Mouse (Mus musculus) stomach, postnatal 0 days (tissue): ENCODE measurements around the gene Uvrag. TPM values are rescaled to one million over a fixed set of nuclear protein-coding genes. Genes with fewer than 3 reads are reported as not detected.

Experiments used
- ATAC-seq: fragments of 200-750 bp; cut with Nextera tagmentation; 2 replicates; pipeline ENCODE4 v1.8.0; 2017; ENCODE audit not compliant: low FRiP score, low TSS enrichment
- DNase-seq: peaks from one replicate; pipeline ENCODE4 v3.0.0-alpha.2; 2016; ENCODE audit warnings: low spot score
- H3K27ac ChIP-seq: fragments of 300-500 bp; sonication (generic); replicated peaks from 2 replicates; pipeline ENCODE4 v1.5.1; 2014; ENCODE audit warnings: mild to moderate bottlenecking, control low read depth
- H3K27me3 ChIP-seq: fragments of 300-500 bp; sonication (generic); 2 replicates; pipeline ENCODE4 v1.6.1; 2014; ENCODE audit warnings: low read length; ENCODE audit not compliant: control insufficient read depth, insufficient read depth
- H3K36me3 ChIP-seq: fragments of 300-500 bp; sonication (generic); 2 replicates; pipeline ENCODE4 v1.6.1; 2014; ENCODE audit warnings: low read length, mixed read lengths; ENCODE audit not compliant: control insufficient read depth, insufficient read depth
- H3K4me1 ChIP-seq: fragments of 300-500 bp; sonication (generic); replicated peaks from 2 replicates; pipeline ENCODE4 v1.6.1; 2014; ENCODE audit warnings: antibody characterized with exemption; ENCODE audit not compliant: control insufficient read depth, insufficient read depth
- H3K4me2 ChIP-seq: fragments of 300-500 bp; sonication (generic); replicated peaks from 2 replicates; pipeline ENCODE4 v1.6.1; 2014; ENCODE audit warnings: low read depth, mild to moderate bottlenecking, control low read depth, moderate library complexity
- H3K4me3 ChIP-seq: fragments of 300-500 bp; sonication (generic); 2 replicates; pipeline ENCODE4 v1.5.1; 2014; ENCODE audit warnings: low read depth, low read length, control low read depth
- H3K9ac ChIP-seq: fragments of 300-500 bp; sonication (generic); 2 replicates; pipeline ENCODE4 v1.6.1; 2014; ENCODE audit warnings: mild to moderate bottlenecking, low read length, control low read depth, mixed read lengths
- H3K9me3 ChIP-seq: fragments of 300-500 bp; sonication (generic); 2 replicates; pipeline ENCODE4 v1.6.1; 2016; ENCODE audit warnings: low read length; ENCODE audit not compliant: control insufficient read depth
- CTCF ChIP-seq: IDR thresholded peaks from 2 replicates; pipeline ENCODE4 v1.5.1; 2016; ENCODE audit warnings: antibody characterized with exemption, low read depth, mild to moderate bottlenecking, moderate library complexity
- EP300 ChIP-seq: optimal IDR thresholded peaks from 2 replicates; pipeline ENCODE3; 2016; ENCODE audit warnings: antibody characterized with exemption
- WGBS: fragments of 180-500 bp; shearing (Covaris S2); extraction: QIAGEN DNeasy Blood & Tissue Kit; methylation state at CpG from one replicate; pipeline ENCODE4 v1.1.7; 2014; 5-methylcytosine and 5-hydroxymethylcytosine counted together
- polyA plus RNA-seq: library from polyadenylated mRNA; unstranded; fragments of >200 nt; fragmentation: Nextera tagmentation; extraction: Ambion mirVana; gene quantifications from 2 replicates; pipeline ENCODE4 v1.2.1, GENCODE M21; 2015

The Uvrag gene
- polyA plus RNA-seq, 1 experiment from 2014 or later, result 9.8 TPM

GRCm38 (mm10) chr7:98903884-98904283, 237.1 kb downstream of the Uvrag start:
- DNase-seq, result no peak
- no peak overlapping the region for H3K4me2 ChIP-seq
- H3K36me3 ChIP-seq, result no peaks in the 10 kb centered on the region
- TF ChIP-seq CTCF (no peak), EP300 (no peak)
- H3K4me1 ChIP-seq, result no peaks in the 10 kb centered on the region
- peak; percentile 58; the same call in 1 of the 2 replicates for ATAC-seq
- no peak overlapping the region for H3K27ac ChIP-seq
- no peaks in the 10 kb centered on the region for H3K9me3 ChIP-seq
- H3K9ac ChIP-seq, result no peak overlapping the region
- no peaks in the 10 kb centered on the region for H3K27me3 ChIP-seq
- no peak overlapping the region for H3K4me3 ChIP-seq
- 42% methylated on average over 5 of the region's 5 CpGs for WGBS

GRCm38 (mm10) chr7:98901120-98901519, 239.8 kb downstream of the Uvrag start:
- H3K27ac ChIP-seq, result no peak overlapping the region
- WGBS, result 91% methylated on average over 1 of the region's 1 CpGs
- H3K4me1 ChIP-seq, result no peaks in the 10 kb centered on the region
- DNase-seq (no peak), ATAC-seq (no peak)
- H3K9ac ChIP-seq, result no peak overlapping the region
- peak; percentile 57 for TF ChIP-seq CTCF
- no peak for TF ChIP-seq EP300
- H3K4me3 ChIP-seq, result no peak overlapping the region
- no peaks in the 10 kb centered on the region for H3K36me3 ChIP-seq
- H3K4me2 ChIP-seq, result no peak overlapping the region
- no peaks in the 10 kb centered on the region for H3K27me3 ChIP-seq
- H3K9me3 ChIP-seq, result no peaks in the 10 kb centered on the region

- Histone ChIP-seq H3K9me3 (no peaks in the 10 kb centered on the region), H3K4me3 (no peak overlapping the region), H3K36me3 (no peaks in the 10 kb centered on the region), H3K9ac (no peak overlapping the region), H3K4me2 (no peak overlapping the region), H3K4me1 (0 out of 2 replicates have a peak, but pooled peaks cover 2% of the 10 kb centered on the region), H3K27ac (0 out of 2 replicates have a peak overlapping the region, but pooled peaks have one; percentile 18), H3K27me3 (no peaks in the 10 kb centered on the region)
- ATAC-seq (no peak; the same call in 1 of the 2 replicates), DNase-seq (no peak)
- WGBS, result 46% methylated on average over 4 of the region's 4 CpGs
- no peak for TF ChIP-seq CTCF
- no peak for TF ChIP-seq EP300
These were observed 241.1 kb downstream of the Uvrag start for GRCm38 (mm10) chr7:98899815-98900214.

- DNase-seq (no peak), ATAC-seq (no peak)
- Histone ChIP-seq H3K4me2 (no peak overlapping the region), H3K9me3 (no peaks in the 10 kb centered on the region), H3K4me1 (0 out of 2 replicates have a peak, but pooled peaks cover 2% of the 10 kb centered on the region), H3K36me3 (no peaks in the 10 kb centered on the region), H3K27ac (no peak overlapping the region), H3K9ac (no peak overlapping the region), H3K4me3 (no peak overlapping the region), H3K27me3 (no peaks in the 10 kb centered on the region)
- no peak for TF ChIP-seq CTCF
- no peak for TF ChIP-seq EP300
- 87% methylated on average over 8 of the region's 8 CpGs for WGBS
These were observed 243.6 kb downstream of the Uvrag start for GRCm38 (mm10) chr7:98897323-98897722.

GRCm38 (mm10) chr7:98895501-98896095, 245.3 kb downstream of the Uvrag start:
- no peak overlapping the region for H3K9ac ChIP-seq
- ATAC-seq (no peak), DNase-seq (no peak)
- H3K27me3 ChIP-seq, result no peaks in the 10 kb centered on the region
- H3K9me3 ChIP-seq, result no peaks in the 10 kb centered on the region
- H3K27ac ChIP-seq, result peak overlapping the region; percentile 30; the same call in 1 of the 2 replicates
- no peak overlapping the region for H3K4me2 ChIP-seq
- 0 out of 2 replicates have a peak, but pooled peaks cover 2% of the 10 kb centered on the region for H3K4me1 ChIP-seq
- no peak for TF ChIP-seq EP300
- TF ChIP-seq CTCF, result no peak
- H3K4me3 ChIP-seq, result no peak overlapping the region
- H3K36me3 ChIP-seq, result no peaks in the 10 kb centered on the region
- 36% methylated on average over 10 of the region's 10 CpGs for WGBS

- 0 out of 2 replicates have a peak, but pooled peaks cover 2% of the 10 kb centered on the region for H3K4me1 ChIP-seq
- no peak for TF ChIP-seq EP300
- no peak for TF ChIP-seq CTCF
- no peak overlapping the region for H3K4me2 ChIP-seq
- H3K27ac ChIP-seq, result no peak overlapping the region
- no peak for ATAC-seq
- H3K9me3 ChIP-seq, result no peaks in the 10 kb centered on the region
- no peak overlapping the region for H3K4me3 ChIP-seq
- no peak overlapping the region for H3K9ac ChIP-seq
- no peaks in the 10 kb centered on the region for H3K27me3 ChIP-seq
- 40% methylated on average over 5 of the region's 5 CpGs for WGBS
- H3K36me3 ChIP-seq, result no peaks in the 10 kb centered on the region
- no peak for DNase-seq
These were observed 246.2 kb downstream of the Uvrag start for GRCm38 (mm10) chr7:98894768-98895167.
